Mouse (Mus musculus): ENCODE measurements around the gene Xpr1. TPM values are rescaled to one million over a fixed set of nuclear protein-coding genes. Genes with fewer than 3 reads are reported as not detected.
A peak's percentile ranks its signal among the peaks of the same experiment; 100 is the strongest.

Xpr1 gene
- total RNA-seq, 2 experiments from 2014 or later: 39.5 to 62.2 TPM

- Histone ChIP-seq H3K4me3 (no peak overlapping the region), H3K27ac (no peak overlapping the region)
- DNase-seq: no peak
- intact Hi-C loops (cut with DNase I): no loop called here
- TF ChIP-seq CTCF (IDR thresholded peaks at IDR 0.05): no peak
These were observed 164.1 kb downstream of the Xpr1 start for GRCm38 (mm10) chr1:155253126-155253525.

GRCm38 (mm10) chr1:155252631-155253121 is 164.5 kb downstream of the Xpr1 start:
- Histone ChIP-seq H3K4me3 (no peak overlapping the region), H3K27ac (no peak overlapping the region)
- no peak for TF ChIP-seq CTCF (IDR thresholded peaks at IDR 0.05)
- intact Hi-C loops (cut with DNase I): no loop called here
- DNase-seq: no peak

- no peak for DNase-seq
- no peak overlapping the region for H3K27ac ChIP-seq
- intact Hi-C loops (cut with DNase I): no loop called here
- no peak overlapping the region for H3K4me3 ChIP-seq
- TF ChIP-seq CTCF (IDR thresholded peaks at IDR 0.05): no peak
These were observed 165.6 kb downstream of the Xpr1 start for GRCm38 (mm10) chr1:155251596-155251995.

- no peak overlapping the region for H3K27ac ChIP-seq
- no peak for TF ChIP-seq CTCF (IDR thresholded peaks at IDR 0.05)
- H3K4me3 ChIP-seq: no peak overlapping the region
- DNase-seq: no peak
- intact Hi-C loops (cut with DNase I): no loop called here
These were observed 166.6 kb downstream of the Xpr1 start for GRCm38 (mm10) chr1:155250531-155251135.

- DNase-seq: no peak
- no peak overlapping the region for H3K4me3 ChIP-seq
- no peak overlapping the region for H3K27ac ChIP-seq
- no peak for TF ChIP-seq CTCF (IDR thresholded peaks at IDR 0.05)
- intact Hi-C loops (cut with DNase I): no loop called here
These were observed 167.3 kb downstream of the Xpr1 start for GRCm38 (mm10) chr1:155249896-155250295.

- DNase-seq: no peak
- Histone ChIP-seq H3K27ac (no peak overlapping the region), H3K4me3 (no peak overlapping the region)
- no peak for TF ChIP-seq CTCF (IDR thresholded peaks at IDR 0.05)
- intact Hi-C loops (cut with DNase I): no loop called here
These were observed 169.2 kb downstream of the Xpr1 start for GRCm38 (mm10) chr1:155248041-155248440.

- H3K4me3 ChIP-seq: no peak overlapping the region
- TF ChIP-seq CTCF (IDR thresholded peaks at IDR 0.05): no peak
- no peak for DNase-seq
- intact Hi-C loops (cut with DNase I): no loop called here
- no peak overlapping the region for H3K27ac ChIP-seq
These were observed 169.8 kb downstream of the Xpr1 start for GRCm38 (mm10) chr1:155247441-155247840.

- peak; percentile 14 for DNase-seq
- intact Hi-C loops (cut with DNase I): no loop called here
- Histone ChIP-seq H3K4me3 (peak overlapping the region; percentile 81), H3K27ac (no peak overlapping the region)
- TF ChIP-seq CTCF (IDR thresholded peaks at IDR 0.05): no peak
These were observed 171.7 kb downstream of the Xpr1 start for GRCm38 (mm10) chr1:155245516-155245915.

- intact Hi-C loops (cut with DNase I): no loop called here
- peak; percentile 20 for DNase-seq
- H3K4me3 ChIP-seq: peak overlapping the region; percentile 81
- no peak for TF ChIP-seq CTCF (IDR thresholded peaks at IDR 0.05)
- H3K27ac ChIP-seq: peak overlapping the region; percentile 84
These were observed 172.4 kb downstream of the Xpr1 start for GRCm38 (mm10) chr1:155244771-155245211.

GRCm38 (mm10) chr1:155243797-155244770 is 173.1 kb downstream of the Xpr1 start, which contains the start of gene BC034090:
Gene BC034090, minus strand, starts transcription at chr1:155244444.
- H3K4me3 ChIP-seq: peak within 1 kb of the TSS; percentile 81
- H3K27ac ChIP-seq: peak within 1 kb of the TSS; percentile 84
- no peak for TF ChIP-seq CTCF (IDR thresholded peaks at IDR 0.05)
- DNase-seq: peak; percentile 78
- intact Hi-C loops (cut with DNase I): no loop called here

- Histone ChIP-seq H3K4me3 (no peak overlapping the region), H3K27ac (no peak overlapping the region)
- DNase-seq: no peak
- no peak for TF ChIP-seq CTCF (IDR thresholded peaks at IDR 0.05)
- intact Hi-C loops (cut with DNase I): no loop called here
These were observed 174.8 kb downstream of the Xpr1 start for GRCm38 (mm10) chr1:155242488-155242745.

GRCm38 (mm10) chr1:155241701-155242487 is 175.3 kb downstream of the Xpr1 start:
- Histone ChIP-seq H3K27ac (no peak overlapping the region), H3K4me3 (no peak overlapping the region)
- intact Hi-C loops (cut with DNase I): no loop called here
- no peak for TF ChIP-seq CTCF (IDR thresholded peaks at IDR 0.05)
- peak; percentile 17 for DNase-seq
